Mouse (Mus musculus) heart, adult 11 months (tissue): ENCODE results near the gene Gm20388.

Experiments
- DNase-seq: peaks from one replicate; pipeline ENCODE4 v3.0.0; 2022

The Gm20388 gene

GRCm38 (mm10) chr8:120538397-120539240 is 628.0 kb downstream of the Gm20388 start:
- peak; percentile 98 for DNase-seq

- DNase-seq, result peak; percentile 97
Measured at GRCm38 (mm10) chr8:120539381-120539774, 628.7 kb downstream of the Gm20388 start.

- DNase-seq, result peak; percentile 94
Measured at GRCm38 (mm10) chr8:120539775-120540625, 629.4 kb downstream of the Gm20388 start.

- DNase-seq, result no peak
Measured at GRCm38 (mm10) chr8:120542995-120543394, 632.4 kb downstream of the Gm20388 start.

DNA sequence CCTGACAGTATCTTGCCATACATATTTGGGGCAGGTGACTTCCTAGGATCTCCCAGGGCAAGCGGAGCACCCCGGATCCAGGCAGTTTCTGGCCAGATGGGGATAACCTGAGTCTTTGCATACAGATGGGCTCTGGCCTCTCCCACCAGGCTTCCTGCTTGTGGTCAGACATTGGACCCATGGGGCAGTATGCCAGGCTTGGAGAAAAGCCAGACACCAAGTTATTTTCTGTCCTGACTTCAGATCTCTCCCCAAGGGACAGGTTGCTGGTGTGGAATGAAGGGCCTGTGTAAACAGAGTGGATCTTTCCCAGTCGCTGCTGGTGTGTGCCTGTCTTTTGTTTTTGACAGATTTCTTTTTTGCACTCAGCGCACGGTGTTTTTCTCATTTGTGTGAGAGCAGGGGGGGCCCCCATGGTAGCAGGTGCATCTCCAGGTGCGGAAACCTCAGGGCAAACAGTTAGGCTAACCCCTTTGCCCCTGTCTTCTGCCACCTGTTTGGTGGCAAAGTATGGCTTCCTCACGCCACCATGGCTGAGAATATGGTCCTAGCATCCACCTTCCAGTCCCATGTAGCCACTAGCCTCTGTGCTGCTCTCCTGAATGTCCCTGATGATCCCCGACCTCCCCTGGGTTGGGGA is 632.9 kb downstream of the Gm20388 start:
- peak; percentile 94 for DNase-seq

DNA sequence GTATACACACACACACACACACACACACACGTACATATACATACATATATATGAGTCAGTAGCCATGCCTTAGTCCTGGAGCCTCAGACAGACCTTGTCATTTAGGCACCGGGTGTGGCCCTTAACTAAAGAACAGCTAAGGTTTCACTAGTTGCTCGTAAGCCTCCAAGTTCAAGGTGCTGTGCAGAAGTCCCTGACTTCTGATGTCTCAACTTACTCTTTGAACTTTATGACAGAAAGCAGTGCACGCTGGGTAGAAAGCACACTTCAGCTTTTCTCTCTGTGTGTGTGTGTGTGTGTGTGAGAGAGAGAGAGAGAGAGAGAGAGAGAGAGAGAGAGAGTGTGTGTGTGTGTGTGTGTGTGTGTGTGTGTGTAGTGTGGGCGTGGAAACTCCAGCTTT is 633.5 kb downstream of the Gm20388 start:
- DNase-seq, result no peak

GRCm38 (mm10) chr8:120547562-120547961 is 636.9 kb downstream of the Gm20388 start:
- DNase-seq, result no peak

GRCm38 (mm10) chr8:120548313-120548761 is 637.7 kb downstream of the Gm20388 start:
- DNase-seq, result no peak

GRCm38 (mm10) chr8:120549321-120549921 is 638.8 kb downstream of the Gm20388 start:
- no peak for DNase-seq

DNA sequence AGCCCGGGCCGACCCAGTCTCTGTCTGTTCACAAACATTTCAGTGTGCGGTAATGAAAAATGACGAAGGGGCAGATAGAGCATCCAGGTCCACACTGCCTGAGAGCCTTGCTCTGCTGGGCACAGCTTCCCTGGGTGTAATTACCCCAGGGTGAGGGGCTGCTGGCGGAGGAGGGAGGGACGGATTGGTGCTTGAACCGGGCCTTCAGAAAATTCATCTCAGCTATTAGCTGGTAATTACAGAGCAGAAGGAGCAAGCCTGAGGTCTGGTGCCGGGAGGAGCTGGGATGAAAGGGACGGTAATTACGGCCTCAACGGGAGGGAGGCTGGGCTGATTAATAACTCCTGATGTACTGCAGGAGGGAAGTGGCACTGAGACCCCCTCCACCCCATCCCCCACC is 639.3 kb downstream of the Gm20388 start:
- no peak for DNase-seq

- DNase-seq, result no peak
Measured at GRCm38 (mm10) chr8:120550430-120550829, 639.8 kb downstream of the Gm20388 start.

- no peak for DNase-seq
Measured at GRCm38 (mm10) chr8:120550937-120551676, 640.5 kb downstream of the Gm20388 start.

- DNase-seq, result no peak
Measured at GRCm38 (mm10) chr8:120551677-120551980, 641.0 kb downstream of the Gm20388 start.

DNA sequence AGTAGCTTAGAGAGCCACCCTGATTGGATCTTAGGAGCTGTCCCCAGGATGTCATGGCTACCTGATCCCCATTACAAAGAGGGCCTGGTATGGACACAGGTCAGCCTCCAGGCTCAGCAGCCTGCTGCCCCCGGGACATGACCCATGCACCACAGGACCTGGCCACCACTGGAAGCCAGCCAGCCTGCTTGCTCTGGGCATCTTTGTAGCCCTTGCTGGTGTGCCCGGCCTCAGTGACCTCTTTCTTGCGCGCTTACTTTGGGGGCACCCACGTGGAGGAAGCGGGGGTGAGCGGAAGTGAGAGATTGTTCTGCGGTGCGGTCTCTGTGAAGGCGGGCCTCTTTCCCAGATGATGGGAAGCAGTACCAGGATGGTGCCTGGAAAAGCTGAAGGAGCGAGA is 641.9 kb downstream of the Gm20388 start:
- DNase-seq, result no peak

DNA sequence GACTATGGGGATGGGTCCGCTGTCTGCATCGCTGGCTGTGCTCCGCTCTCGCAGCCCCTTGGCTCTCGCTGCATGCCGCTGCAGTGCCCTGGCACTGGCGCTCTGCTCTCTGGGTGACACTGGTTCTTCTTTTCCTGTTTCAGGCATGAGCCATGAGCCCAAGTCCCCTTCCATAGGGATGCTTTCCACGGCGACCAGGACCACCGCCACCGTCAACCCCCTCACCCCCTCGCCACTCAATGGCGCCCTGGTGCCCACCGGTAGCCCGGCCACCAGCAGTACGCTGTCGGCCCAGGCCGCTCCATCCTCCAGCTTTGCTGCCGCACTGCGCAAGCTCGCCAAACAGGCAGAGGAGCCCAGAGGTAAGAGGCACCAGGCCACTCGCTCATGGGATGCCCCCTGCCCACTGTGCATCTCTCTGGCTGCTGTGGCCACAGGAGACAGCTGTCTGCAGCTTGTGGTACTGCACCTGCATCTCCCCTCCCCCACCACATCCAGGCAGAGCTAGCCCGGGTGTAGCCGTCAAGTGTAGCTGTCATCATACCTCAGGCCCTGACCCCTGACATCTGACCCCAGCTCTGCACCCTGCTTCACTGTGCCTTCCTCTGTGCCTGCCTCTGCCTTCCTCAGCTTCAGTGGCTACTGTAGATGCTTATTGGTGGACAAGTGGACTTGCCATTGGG is 642.9 kb downstream of the Gm20388 start:
- DNase-seq, result peak; percentile 90

GRCm38 (mm10) chr8:120554466-120555039 is 643.9 kb downstream of the Gm20388 start:
- DNase-seq, result no peak

DNA sequence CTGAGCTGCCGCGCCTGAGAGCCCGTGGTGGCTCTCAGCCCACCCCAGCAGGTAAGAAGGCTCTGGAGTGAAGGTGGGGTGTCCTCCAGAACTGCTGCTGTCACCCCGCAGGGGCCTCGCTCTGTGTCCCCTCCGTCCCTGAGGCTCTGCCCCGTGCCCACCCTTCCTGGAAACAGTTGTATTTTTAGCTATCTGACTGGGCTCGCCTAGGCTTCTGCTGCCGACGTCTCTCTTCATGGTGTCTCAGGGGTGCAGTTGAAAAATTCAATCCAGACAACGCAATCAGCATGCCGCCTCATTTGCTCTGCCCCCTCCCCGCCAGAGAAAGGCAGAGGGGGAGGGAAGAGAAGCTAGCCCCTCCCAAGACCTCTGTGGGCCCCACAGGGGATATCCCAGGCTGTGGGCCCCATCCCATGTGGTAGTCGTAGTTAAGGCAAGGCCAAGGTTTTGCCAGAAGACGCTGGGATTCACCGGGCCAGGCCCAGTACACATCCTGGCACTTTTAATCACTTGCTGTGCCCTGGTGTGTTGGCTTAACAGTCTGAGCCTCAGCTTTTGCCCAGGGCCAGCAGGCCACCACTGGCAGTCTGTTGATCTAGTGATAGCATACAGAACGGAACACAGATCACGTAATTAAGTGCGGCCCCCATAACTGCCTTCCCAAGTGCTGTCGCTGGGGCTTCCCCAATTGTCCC is 645.7 kb downstream of the Gm20388 start:
- DNase-seq, result peak; percentile 93

- DNase-seq, result no peak
Measured at GRCm38 (mm10) chr8:120557170-120557965, 646.7 kb downstream of the Gm20388 start.

DNA sequence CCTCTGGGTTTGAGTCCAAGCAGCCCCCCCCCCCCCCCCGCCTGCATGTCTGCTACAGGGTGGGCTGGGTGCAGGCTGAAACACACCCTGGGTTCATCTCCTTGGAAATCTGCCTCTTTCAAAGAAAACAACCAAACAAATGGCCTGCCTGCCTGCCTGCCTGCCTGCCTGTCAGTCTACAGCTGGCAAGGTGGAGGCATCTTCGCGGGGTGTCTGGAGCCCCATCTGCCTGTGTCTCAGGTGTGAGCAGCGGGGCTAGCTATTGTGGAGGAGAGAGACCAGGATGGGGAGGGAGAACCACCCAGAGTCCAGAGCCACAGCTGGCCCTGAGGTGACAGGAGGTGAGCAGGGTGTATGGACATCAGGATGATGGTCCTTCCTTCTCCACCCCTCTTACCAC is 647.5 kb downstream of the Gm20388 start:
- DNase-seq, result no peak

GRCm38 (mm10) chr8:120559654-120560053 is 649.0 kb downstream of the Gm20388 start:
- no peak for DNase-seq
